Mouse (Mus musculus): ENCODE measurements at regions not wholly inside any gene's neighbourhood (a gene's known extent, or its start where the extent isn't known, plus 50 kb on each side); places are given as distances from the start of the nearest gene placed in this dataset.

DNA sequence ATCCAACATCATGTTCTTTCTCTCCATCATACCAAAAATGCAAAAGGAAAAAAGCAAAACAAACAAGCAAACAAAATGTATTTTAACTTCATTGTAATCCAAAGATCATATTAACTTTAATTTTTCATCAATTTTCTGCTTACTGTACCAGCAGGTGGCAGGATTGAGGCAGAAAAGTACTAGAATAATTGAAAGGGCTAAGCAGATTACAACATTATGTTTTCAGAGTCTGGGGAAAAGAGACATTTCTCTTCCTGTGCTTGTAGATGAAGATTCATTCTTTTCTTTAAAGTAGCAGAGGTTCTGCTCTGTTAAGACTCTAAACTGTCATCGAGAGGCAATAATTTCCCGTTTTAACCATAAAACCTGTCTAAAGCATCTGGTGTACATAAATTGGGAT is 394.7 kb upstream of the Slitrk6 start:
- ATAC-seq (ENCODE audit: low FRiP score, low TSS enrichment) (no peak), DNase-seq (peak; percentile 84)
- Histone ChIP-seq H3K9me3 (ENCODE audit: control insufficient read depth, low read length) (no peaks in the 10 kb centered on the region), H3K4me2 (ENCODE audit: low read length) (no peak overlapping the region), H3K27me3 (ENCODE audit: control insufficient read depth, insufficient read depth, low read length) (no peaks in the 10 kb centered on the region), H3K27ac (replicated peaks; ENCODE audit: low read depth, low read length) (no peak overlapping the region), H3K4me3 (replicated peaks; ENCODE audit: low read depth, low read length) (no peak overlapping the region), H3K4me1 (ENCODE audit: control insufficient read depth, insufficient read depth, low read length) (no peaks in the 10 kb centered on the region), H3K36me3 (ENCODE audit: control insufficient read depth, insufficient read depth, low read length) (no peaks in the 10 kb centered on the region), H3K9ac (replicated peaks; ENCODE audit: low read length) (no peak overlapping the region)
- WGBS, result 66% methylated on average over 2 of the region's 2 CpGs

DNA sequence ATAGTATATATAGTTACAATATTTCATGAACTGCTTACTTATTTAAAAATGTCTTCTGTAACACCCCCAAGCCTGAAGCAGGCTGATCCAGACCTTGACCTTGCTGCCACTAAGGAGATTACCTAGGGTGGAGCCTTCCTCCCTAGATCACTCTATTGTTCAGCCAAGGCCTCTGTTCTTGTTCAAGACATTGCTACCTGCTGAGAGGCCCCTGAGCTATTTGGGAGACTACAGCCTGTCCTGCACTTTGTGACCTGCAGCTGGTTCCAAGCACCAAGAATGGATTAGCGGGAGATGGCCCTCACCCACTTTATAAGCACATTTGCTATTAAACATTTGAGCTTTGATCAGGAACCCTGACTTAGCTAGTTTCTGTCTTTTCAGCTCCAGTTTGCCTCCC is 361.7 kb upstream of the Slitrk6 start:
- Histone ChIP-seq H3K36me3 (ENCODE audit: control insufficient read depth, insufficient read depth, low read length) (no peaks in the 10 kb centered on the region), H3K27ac (replicated peaks; ENCODE audit: low read depth, low read length) (no peak overlapping the region), H3K9me3 (ENCODE audit: control insufficient read depth, low read length) (no peaks in the 10 kb centered on the region), H3K4me2 (ENCODE audit: low read length) (no peak overlapping the region), H3K27me3 (ENCODE audit: control insufficient read depth, insufficient read depth, low read length) (no peaks in the 10 kb centered on the region), H3K4me1 (ENCODE audit: control insufficient read depth, insufficient read depth, low read length) (no peaks in the 10 kb centered on the region), H3K4me3 (replicated peaks; ENCODE audit: low read depth, low read length) (no peak overlapping the region), H3K9ac (replicated peaks; ENCODE audit: low read length) (no peak overlapping the region)
- WGBS, result 53% methylated on average over 1 of the region's 1 CpGs
- ATAC-seq (ENCODE audit: low FRiP score, low TSS enrichment), result no peak
- no peak for DNase-seq

DNA sequence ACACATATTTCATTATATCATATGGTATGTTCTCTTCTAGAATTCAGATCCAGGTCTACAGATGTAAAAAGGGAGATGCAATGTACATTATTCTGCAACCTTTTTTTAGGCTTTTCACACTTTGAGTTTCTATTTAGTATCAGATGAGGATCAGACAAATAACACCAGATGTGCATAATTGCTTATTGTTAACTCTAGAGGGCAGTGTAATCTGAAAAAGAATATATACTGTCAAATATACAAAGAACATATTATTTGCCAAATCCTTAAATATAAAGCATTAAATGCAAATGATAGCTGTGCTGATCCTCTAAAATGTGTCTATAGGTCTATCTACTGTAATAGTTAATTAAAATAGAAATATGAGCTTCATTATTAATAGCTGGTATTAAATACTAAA is 348.6 kb upstream of the Slitrk6 start:
- no peak for ATAC-seq (ENCODE audit: low FRiP score, low TSS enrichment)

DNA sequence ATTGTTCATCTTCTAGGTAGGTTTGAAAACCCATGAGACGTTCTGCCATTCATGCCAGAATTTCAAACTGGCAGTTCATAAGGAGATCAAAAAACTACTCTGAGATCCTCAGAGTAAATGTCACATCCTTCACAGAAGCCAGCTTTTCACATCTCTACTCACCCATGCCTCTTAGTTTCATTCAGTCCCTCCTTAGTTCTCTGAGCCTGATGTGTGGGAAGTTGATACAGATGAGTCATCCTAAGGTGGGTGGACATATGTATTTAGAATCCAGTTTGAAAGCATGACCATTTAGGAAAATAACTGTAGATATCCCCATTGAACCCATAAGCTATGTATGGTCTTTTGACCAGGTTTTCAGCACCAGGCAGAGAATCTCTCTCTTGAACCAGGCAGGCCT is 345.3 kb upstream of the Slitrk6 start:
- no peaks in the 10 kb centered on the region for H3K9me3 ChIP-seq (ENCODE audit: control insufficient read depth, low read length)
- no peak for ATAC-seq (ENCODE audit: low FRiP score, low TSS enrichment)
- 86% methylated on average over 1 of the region's 1 CpGs for WGBS
- no peak overlapping the region for H3K4me2 ChIP-seq (ENCODE audit: low read length)
- H3K27ac ChIP-seq (replicated peaks; ENCODE audit: low read depth, low read length), result no peak overlapping the region
- H3K4me1 ChIP-seq (ENCODE audit: control insufficient read depth, insufficient read depth, low read length), result no peaks in the 10 kb centered on the region
- DNase-seq, result no peak
- H3K36me3 ChIP-seq (ENCODE audit: control insufficient read depth, insufficient read depth, low read length), result no peaks in the 10 kb centered on the region
- H3K27me3 ChIP-seq (ENCODE audit: control insufficient read depth, insufficient read depth, low read length), result no peaks in the 10 kb centered on the region
- H3K9ac ChIP-seq (replicated peaks; ENCODE audit: low read length), result no peak overlapping the region
- H3K4me3 ChIP-seq (replicated peaks; ENCODE audit: low read depth, low read length), result no peak overlapping the region

More for the DNA sequence above, 348.6 kb upstream of the Slitrk6 start:
- H3K4me1 ChIP-seq (ENCODE audit: control insufficient read depth, insufficient read depth, low read length), result no peaks in the 10 kb centered on the region
- no peak overlapping the region for H3K4me2 ChIP-seq (ENCODE audit: low read length)
- DNase-seq, result peak; percentile 48
- no peak overlapping the region for H3K4me3 ChIP-seq (replicated peaks; ENCODE audit: low read depth, low read length)
- no peaks in the 10 kb centered on the region for H3K36me3 ChIP-seq (ENCODE audit: control insufficient read depth, insufficient read depth, low read length)
- no peaks in the 10 kb centered on the region for H3K9me3 ChIP-seq (ENCODE audit: control insufficient read depth, low read length)
- no peak overlapping the region for H3K27ac ChIP-seq (replicated peaks; ENCODE audit: low read depth, low read length)
- no peaks in the 10 kb centered on the region for H3K27me3 ChIP-seq (ENCODE audit: control insufficient read depth, insufficient read depth, low read length)
- no peak overlapping the region for H3K9ac ChIP-seq (replicated peaks; ENCODE audit: low read length)

DNA sequence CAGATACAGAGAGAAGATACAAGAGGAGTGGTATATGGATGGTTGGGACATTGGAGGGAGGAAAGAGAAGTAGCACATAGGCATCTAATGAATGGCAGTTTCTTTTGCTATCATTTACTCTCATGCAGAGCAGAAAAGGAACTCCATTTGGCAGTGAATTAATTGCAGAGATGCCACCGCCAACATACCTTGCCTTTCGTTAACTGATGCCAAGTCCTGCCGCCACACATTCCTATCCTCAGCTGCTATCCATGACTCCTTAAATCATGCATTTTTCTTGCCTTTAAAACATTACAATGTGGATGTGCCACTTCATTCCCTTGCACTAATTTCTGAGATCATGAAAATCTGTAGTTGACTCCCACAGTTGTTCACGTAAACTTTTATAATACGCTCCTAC is 341.3 kb upstream of the Slitrk6 start:
- H3K4me1 ChIP-seq (ENCODE audit: control insufficient read depth, insufficient read depth, low read length), result no peaks in the 10 kb centered on the region
- DNase-seq (no peak), ATAC-seq (ENCODE audit: low FRiP score, low TSS enrichment) (no peak)
- no peak overlapping the region for H3K4me3 ChIP-seq (replicated peaks; ENCODE audit: low read depth, low read length)
- no peaks in the 10 kb centered on the region for H3K27me3 ChIP-seq (ENCODE audit: control insufficient read depth, insufficient read depth, low read length)
- H3K9me3 ChIP-seq (ENCODE audit: control insufficient read depth, low read length), result no peaks in the 10 kb centered on the region
- H3K9ac ChIP-seq (replicated peaks; ENCODE audit: low read length), result no peak overlapping the region
- no peaks in the 10 kb centered on the region for H3K36me3 ChIP-seq (ENCODE audit: control insufficient read depth, insufficient read depth, low read length)
- H3K4me2 ChIP-seq (ENCODE audit: low read length), result no peak overlapping the region
- 96% methylated on average over 5 of the region's 5 CpGs for WGBS
- H3K27ac ChIP-seq (replicated peaks; ENCODE audit: low read depth, low read length), result no peak overlapping the region

DNA sequence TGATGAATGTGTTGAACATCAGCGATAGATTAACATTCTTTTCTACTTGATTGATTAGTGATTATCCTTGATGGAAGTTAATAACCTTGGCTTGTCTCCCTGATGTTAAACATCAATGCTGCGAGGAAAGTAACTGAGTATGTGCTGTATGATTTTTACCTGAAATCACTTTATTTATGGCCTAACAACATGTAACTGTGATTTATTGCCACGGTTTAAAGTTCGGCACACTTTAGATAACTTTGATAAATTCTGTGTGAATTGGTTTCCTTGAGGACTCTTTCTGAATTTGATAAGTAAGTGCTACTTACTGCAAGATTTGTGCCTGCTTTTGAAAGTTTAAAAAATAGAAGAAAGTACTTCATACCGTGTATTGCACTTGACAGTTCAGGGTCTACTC is 319.6 kb upstream of the Slitrk6 start:
- Histone ChIP-seq H3K9me3 (ENCODE audit: control insufficient read depth, low read length) (no peaks in the 10 kb centered on the region), H3K4me3 (replicated peaks; ENCODE audit: low read depth, low read length) (no peak overlapping the region), H3K4me2 (ENCODE audit: low read length) (no peak overlapping the region), H3K36me3 (ENCODE audit: control insufficient read depth, insufficient read depth, low read length) (no peaks in the 10 kb centered on the region), H3K27me3 (ENCODE audit: control insufficient read depth, insufficient read depth, low read length) (no peaks in the 10 kb centered on the region), H3K27ac (replicated peaks; ENCODE audit: low read depth, low read length) (no peak overlapping the region), H3K9ac (replicated peaks; ENCODE audit: low read length) (no peak overlapping the region), H3K4me1 (ENCODE audit: control insufficient read depth, insufficient read depth, low read length) (no peaks in the 10 kb centered on the region)
- DNase-seq (no peak), ATAC-seq (ENCODE audit: low FRiP score, low TSS enrichment) (no peak)
- 90% methylated on average over 5 of the region's 5 CpGs for WGBS

DNA sequence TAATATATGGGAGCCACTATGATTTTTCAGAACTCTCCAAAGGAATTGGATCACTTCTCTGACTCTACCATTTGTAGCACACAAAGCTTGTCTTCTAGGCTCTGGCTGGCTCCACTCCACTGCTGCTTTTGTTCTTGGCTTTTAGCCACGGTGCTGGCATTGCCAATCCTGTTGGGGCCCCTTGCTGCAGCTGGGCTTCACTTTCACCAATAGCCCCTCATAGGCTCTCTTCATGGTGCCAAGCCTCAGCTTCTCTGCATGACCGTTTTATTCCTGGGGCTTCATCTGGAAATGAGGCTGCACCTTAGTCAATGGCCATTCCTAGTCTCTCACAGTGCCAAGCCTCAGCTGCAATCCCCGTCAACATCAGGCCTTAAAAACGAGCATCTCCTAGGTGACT is 318.6 kb upstream of the Slitrk6 start:
- no peaks in the 10 kb centered on the region for H3K27me3 ChIP-seq (ENCODE audit: control insufficient read depth, insufficient read depth, low read length)
- no peak overlapping the region for H3K27ac ChIP-seq (replicated peaks; ENCODE audit: low read depth, low read length)
- WGBS, result 65% methylated on average over 4 of the region's 4 CpGs
- H3K9ac ChIP-seq (replicated peaks; ENCODE audit: low read length), result no peak overlapping the region
- DNase-seq, result peak; percentile 29
- H3K36me3 ChIP-seq (ENCODE audit: control insufficient read depth, insufficient read depth, low read length), result no peaks in the 10 kb centered on the region
- H3K4me1 ChIP-seq (ENCODE audit: control insufficient read depth, insufficient read depth, low read length), result no peaks in the 10 kb centered on the region
- no peak overlapping the region for H3K4me3 ChIP-seq (replicated peaks; ENCODE audit: low read depth, low read length)
- no peaks in the 10 kb centered on the region for H3K9me3 ChIP-seq (ENCODE audit: control insufficient read depth, low read length)
- no peak; the same call in 1 of the 2 replicates for ATAC-seq (ENCODE audit: low FRiP score, low TSS enrichment)
- H3K4me2 ChIP-seq (ENCODE audit: low read length), result no peak overlapping the region

Data from midbrain, embryonic 14.5 days (tissue).